Mouse (Mus musculus) embryo, embryonic 11 days (tissue): ENCODE measurements around the gene Rprml.

ENCODE experiments used
- DNase-seq: peaks from one replicate; pipeline ENCODE4 v3.0.0-alpha.2; 2015

The Rprml gene

DNA sequence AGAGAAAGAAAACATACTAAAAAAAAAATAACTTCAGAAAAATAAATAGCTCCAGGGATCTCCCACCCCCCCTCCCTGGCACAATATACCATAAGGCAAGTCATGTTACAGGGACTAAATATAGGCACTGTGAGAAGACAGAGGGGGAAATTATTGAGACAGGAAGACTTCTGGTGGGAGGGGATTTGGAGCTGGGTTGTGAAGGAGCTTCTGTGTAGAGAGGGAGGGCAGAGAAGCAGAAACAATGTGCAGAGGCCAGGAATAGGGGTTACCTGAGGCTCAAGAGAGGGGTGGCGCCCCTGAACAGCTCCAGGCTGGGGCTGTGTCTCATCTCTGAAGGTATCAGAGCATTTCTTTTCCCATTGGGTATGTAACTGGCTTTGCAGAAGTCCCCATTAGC, 16.3 kb downstream of the Rprml start:
- no peak for DNase-seq

DNA sequence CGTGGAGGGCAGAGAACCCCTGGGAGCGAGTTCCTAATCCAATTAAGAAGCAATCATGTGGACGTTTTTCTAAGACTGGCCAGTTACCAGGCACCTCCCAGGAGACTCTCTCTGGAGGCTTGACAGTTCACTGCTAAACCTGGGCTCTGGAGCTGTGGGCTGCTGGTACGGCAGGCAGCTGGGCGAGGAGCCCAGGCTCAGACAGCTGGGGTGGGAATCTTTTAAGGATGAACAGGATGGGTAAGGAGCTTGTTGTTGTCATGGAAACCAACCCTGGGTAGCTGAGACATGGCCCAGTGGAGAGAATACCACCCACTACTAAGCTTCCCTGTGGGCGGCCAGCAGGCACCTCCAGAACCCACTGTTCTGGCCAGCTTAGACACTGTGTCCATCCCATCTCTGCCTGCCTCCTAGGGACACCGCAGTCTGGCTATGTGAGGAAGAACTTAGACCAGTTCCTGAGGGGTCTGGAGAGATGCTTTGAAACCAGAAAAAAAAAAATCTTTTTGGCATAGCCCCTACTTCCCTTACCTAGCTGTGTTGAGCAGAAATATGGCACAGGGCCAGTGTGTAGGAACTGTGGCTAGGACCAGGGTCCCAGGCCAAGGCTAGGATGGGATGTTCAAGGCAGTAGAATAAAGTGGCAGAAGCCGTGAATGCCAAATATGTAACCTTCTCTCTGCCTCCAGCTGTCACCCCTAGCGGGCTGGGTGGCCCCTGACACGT, 17.0 kb downstream of the Rprml start:
- no peak for DNase-seq

DNA sequence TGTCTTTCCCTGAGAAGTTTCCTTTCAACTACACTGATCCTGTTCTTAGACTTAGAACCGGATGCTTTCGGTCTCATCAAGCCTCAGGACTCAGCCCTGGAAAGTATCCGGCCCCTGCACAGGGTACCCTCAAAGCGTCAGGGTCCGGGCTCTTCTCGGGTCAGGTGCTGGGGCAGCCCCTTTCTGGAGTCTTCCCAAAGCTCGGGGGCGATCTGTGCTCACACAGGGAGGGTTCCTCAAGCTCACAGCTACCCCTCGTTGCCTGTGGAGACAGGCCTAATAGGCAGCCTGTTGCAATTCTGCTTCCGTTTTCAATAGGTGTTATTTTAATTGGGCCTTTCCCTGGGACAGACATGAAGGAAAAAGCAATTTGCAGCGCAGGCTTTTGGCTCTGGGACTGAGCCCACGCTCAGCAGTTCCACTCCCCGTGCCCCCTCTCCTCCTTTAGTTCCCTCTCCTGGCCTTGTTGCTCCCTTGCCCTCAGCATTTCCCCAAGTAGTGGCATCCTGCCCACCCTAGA, 17.6 kb downstream of the Rprml start:
- DNase-seq: no peak

GRCm38 (mm10) chr11:103675556-103675955, 26.2 kb downstream of the Rprml start:
- DNase-seq: peak; percentile 72

DNA sequence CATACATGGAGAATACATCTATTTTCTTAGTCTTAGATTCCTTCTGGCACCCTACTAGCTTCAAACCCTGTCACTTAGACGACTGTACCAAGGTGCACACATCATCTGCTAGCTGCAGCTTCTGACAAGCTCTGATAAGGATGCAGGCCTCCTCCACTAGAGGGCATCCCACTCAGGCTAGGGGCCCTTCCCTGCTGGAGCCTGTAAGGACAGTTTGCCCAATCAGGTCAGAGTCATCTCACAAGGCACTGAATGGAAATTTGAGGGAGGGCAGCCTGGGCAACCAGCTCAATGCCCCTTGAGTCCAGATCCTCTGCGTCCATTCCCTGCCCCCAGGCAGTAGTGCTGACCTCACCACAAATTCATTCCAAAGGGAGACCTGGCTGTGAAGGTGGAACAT, 27.7 kb downstream of the Rprml start:
- peak; percentile 66 for DNase-seq

GRCm38 (mm10) chr11:103683667-103684334, 34.4 kb downstream of the Rprml start:
- DNase-seq: no peak

GRCm38 (mm10) chr11:103685261-103685736, 35.9 kb downstream of the Rprml start:
- DNase-seq: no peak

- no peak for DNase-seq
Observed at GRCm38 (mm10) chr11:103686706-103687105, 37.3 kb downstream of the Rprml start.

DNA sequence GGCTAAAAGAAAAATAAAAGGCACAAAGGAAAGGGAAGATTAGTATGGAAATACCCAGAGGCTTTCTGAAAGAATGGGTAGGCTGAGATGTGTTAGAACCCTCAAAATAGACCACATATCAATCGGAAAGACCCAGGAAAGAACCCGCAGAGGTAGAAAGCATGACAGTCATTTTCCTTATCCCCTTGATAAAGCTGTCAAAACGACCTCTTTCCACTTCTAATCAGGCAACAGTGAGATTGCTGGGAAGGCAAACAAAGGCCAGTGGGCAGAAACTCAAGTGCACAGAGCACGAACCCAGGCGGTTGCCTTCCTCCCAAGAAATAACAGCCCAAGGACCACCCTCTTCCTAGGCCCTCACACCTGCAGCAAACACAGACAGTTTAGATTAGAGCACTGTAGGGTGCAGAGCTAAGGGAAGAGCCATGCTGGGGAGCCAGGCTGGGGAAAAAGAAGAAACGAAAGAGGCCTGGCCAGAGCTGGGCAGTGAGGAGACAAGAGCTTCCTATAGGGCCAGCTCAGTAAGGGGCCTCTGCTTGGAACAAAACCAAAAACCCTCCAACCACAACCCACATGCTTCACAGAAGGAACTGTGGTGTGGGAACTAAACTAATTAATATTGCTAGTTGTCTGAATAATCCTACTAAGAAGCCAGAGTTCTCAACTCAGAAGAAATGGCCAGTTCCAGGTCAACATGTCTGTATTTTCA, 39.1 kb downstream of the Rprml start:
- DNase-seq: no peak

- DNase-seq: peak; percentile 13
Observed at GRCm38 (mm10) chr11:103688980-103689378, 39.6 kb downstream of the Rprml start.

GRCm38 (mm10) chr11:103691036-103691435, 41.7 kb downstream of the Rprml start:
- DNase-seq: no peak

DNA sequence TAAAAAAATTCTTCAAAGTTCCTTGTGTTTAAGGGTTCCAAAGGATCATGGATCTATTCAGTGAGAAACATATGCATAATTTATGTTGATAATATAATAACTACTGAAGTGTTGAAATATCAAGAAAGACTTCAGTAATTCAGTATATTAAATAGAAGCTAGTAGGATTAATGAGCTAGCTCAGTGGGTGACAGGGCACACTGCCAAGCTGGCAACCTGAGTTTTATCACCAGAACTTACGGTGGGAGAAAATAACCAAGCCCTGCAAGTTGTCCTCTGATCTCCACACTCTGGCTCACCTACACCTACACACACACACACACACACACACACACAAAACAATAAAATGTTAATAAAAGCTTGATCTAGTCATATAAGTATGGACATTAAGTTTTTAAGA, 43.9 kb downstream of the Rprml start:
- DNase-seq: no peak

GRCm38 (mm10) chr11:103696851-103697564, 47.6 kb downstream of the Rprml start:
- DNase-seq: no peak

DNA sequence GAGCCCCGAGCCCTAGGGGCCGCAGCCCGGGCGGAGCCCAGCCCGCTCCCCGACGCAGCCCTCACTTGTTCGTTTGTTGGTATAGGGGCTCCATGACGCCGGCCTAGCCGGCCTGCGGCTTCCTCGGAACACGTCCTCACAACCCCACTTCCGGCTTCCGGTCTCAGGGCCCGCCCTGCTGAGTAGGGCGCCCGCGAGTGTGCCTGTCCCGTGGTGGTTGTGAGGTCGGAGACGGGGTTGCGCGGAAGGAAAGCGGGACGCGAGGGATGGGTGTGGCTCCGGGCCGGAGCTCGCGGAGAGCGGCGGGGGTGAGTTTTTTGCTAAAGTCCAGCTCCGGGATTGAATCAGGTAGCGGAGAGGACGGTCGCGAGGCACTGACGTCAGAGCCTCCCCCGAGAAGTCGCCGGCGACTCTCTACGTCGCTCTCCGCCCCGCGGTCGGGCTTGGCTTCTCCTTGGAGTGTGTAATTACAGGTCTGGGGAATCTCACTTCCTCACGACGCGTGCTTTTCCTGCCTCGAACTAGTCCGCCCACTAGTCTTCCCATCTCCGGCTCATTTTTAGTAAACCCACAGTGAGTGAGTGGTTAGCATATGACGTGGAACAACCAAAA, 48.3 kb downstream of the Rprml start, which contains the start of gene Gosr2:
Gosr2 (minus strand) TSS at position 334 of the 612 bp plus-strand sequence.
- DNase-seq: peak; percentile 96

DNA sequence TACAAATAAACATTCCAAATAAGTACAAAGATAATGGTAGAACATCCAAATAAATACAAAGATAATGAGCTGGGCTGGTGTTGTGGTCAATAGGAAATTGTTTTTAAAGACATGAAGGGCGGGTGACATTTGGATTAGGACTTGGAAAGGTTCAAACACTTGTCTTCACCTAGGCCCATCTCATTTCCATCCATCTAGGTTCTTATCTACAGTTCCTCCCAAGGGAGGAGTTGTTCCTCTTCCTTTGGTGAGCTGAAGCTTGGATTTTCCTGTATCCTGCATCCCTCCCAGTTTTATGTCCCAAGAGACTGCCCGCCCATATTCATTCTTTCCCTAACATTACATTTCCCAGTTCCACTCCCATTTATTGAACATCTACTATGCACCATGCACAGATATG, 48.9 kb downstream of the Rprml start:
- DNase-seq: no peak
